Mouse (Mus musculus) neural tube, embryonic 15.5 days (tissue): ENCODE data around the gene Lingo2. TPM values are rescaled to one million over a fixed set of nuclear protein-coding genes. Genes with fewer than 3 reads are reported as not detected.
"Not testable (repeated sequence)": the region's sequence is repeated elsewhere in the genome, so short reads cannot be mapped to it uniquely, and the experiment has no call there.

Experiments used
- ATAC-seq: fragments of 200-750 bp; cut with Nextera tagmentation; 2 replicates; pipeline ENCODE4 v1.8.0; 2017; ENCODE audit warnings: mild to moderate bottlenecking, moderate TSS enrichment, moderate library complexity; ENCODE audit not compliant: low FRiP score
- H3K27ac ChIP-seq: fragments of 300-500 bp; sonication (generic); replicated peaks from 2 replicates; pipeline ENCODE4 v1.5.1; 2015; ENCODE audit warnings: mild to moderate bottlenecking, inconsistent platforms
- H3K27me3 ChIP-seq: fragments of 300-500 bp; sonication (generic); replicated peaks from 2 replicates; pipeline ENCODE4 v1.6.1; 2015; ENCODE audit warnings: inconsistent platforms
- H3K36me3 ChIP-seq: fragments of 300-500 bp; sonication (generic); 2 replicates; pipeline ENCODE4 v1.6.1; 2015; ENCODE audit warnings: inconsistent platforms
- H3K4me1 ChIP-seq: fragments of 300-500 bp; sonication (generic); 2 replicates; pipeline ENCODE4 v1.6.1; 2015; ENCODE audit warnings: inconsistent platforms
- H3K4me2 ChIP-seq: fragments of 300-500 bp; sonication (generic); 2 replicates; pipeline ENCODE4 v1.6.1; 2015; ENCODE audit warnings: inconsistent platforms, mild to moderate bottlenecking, moderate library complexity
- H3K4me3 ChIP-seq: fragments of 300-500 bp; sonication (generic); replicated peaks from 2 replicates; pipeline ENCODE4 v1.5.1; 2015; ENCODE audit warnings: mild to moderate bottlenecking, inconsistent platforms
- H3K9ac ChIP-seq: fragments of 300-500 bp; sonication (generic); replicated peaks from 2 replicates; pipeline ENCODE4 v1.6.1; 2015; ENCODE audit warnings: mild to moderate bottlenecking, inconsistent platforms
- H3K9me3 ChIP-seq: fragments of 300-500 bp; sonication (generic); replicated peaks from 2 replicates; pipeline ENCODE4 v1.6.1; 2016; ENCODE audit warnings: inconsistent platforms
- WGBS: fragments of 180-500 bp; shearing (Covaris S2); methylation state at CpG from one replicate; pipeline ENCODE4 v1.1.7; 2015; ENCODE audit warnings: mixed read lengths; 5-methylcytosine and 5-hydroxymethylcytosine counted together
- polyA plus RNA-seq: library from polyadenylated mRNA; unstranded; fragments of >200 nt; fragmentation: Nextera tagmentation; extraction: Ambion mirVana; gene quantifications from 2 replicates; pipeline ENCODE4 v1.2.1, GENCODE M21; 2015

The Lingo2 gene
- polyA plus RNA-seq, 1 experiment from 2014 or later, result 89.8 TPM

DNA sequence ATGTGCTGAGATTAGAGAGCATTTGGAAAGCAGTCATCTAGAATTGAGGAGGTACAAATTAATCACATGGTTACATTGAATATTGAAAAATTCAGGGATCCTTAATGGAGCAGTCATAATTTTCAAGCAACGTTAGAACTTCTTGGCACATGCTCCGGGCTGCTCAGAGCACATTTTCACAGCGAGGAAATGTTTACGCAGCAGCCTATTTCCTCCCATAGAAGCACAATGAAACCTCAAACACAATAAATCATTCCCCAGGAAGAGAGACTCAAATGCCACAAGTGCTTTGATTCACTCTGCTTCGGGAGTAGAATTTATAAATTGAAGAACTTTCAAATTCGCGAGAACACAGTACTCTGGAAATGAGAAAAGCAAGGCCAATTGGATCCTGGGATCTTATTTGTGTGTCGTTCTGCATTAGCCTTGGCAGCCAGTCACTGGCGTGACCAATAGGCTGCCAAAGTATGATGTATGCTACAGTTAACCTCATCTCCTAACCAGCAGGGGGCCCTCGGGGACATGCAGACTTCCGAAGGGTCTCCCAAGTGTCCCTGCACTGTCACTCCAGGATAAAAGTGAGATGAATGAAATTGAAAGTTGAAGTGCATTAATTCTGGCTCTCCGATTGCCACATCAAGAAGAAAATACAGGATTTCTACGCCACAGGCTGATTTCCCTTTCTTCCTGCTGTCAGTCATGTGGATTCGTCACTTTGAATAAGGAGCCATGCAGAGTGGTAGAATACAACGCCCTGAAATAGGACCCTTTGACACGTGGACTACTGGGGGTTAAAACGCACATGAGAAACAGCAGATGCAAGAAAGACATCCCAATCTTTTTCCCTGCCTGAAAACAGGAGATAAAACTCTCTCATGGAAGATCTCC lies 662.5 kb downstream of the Lingo2 start:
- 9% methylated on average over 17 of the region's 17 CpGs for WGBS

DNA sequence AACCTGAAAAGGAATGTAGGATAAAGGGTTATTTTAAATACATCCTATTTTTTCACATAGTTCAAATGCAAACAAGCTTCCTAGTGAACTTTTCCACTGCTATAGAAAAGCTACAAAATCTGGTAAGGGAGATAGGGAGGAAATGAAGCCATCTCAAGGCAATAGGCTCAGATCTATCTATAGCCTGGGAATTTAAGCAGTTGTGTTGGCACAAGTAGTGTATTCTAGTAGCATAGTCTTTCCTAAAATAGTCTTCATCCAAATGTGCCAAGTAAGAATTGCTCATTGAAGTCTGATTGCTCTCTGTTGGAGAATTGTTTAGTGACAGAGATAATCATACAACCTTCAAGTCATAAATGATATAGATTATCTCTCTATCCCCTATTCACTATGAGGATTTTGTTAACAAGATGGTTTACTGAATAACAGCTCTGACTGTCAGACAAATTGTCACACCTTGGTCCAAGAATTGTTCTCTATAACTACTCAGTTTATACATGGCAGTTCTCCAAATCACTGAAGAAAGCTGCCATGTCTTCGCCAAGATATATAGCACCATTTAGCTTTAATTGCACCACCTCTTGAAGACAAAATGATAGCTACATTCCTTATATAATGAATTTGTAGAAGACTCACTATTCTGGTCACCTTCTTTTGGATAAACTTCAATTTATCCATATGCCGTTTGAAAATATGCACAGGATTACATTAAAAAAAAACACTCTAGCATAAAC lies 688.9 kb downstream of the Lingo2 start:
- Histone ChIP-seq H3K36me3 (no peaks in the 10 kb centered on the region), H3K9ac (no peak overlapping the region), H3K4me3 (no peak overlapping the region), H3K4me1 (no peaks in the 10 kb centered on the region), H3K9me3 (no peaks in the 10 kb centered on the region), H3K27ac (no peak overlapping the region), H3K4me2 (no peak overlapping the region), H3K27me3 (no peaks in the 10 kb centered on the region)
- 90% methylated on average over 2 of the region's 2 CpGs for WGBS
- ATAC-seq, result no peak

More for the DNA sequence above, 662.5 kb downstream of the Lingo2 start:
- H3K36me3 ChIP-seq, result no peaks in the 10 kb centered on the region
- peaks cover 12% of the 10 kb centered on the region for H3K4me1 ChIP-seq
- H3K27me3 ChIP-seq, result no peaks in the 10 kb centered on the region
- H3K9ac ChIP-seq, result no peak overlapping the region
- H3K4me2 ChIP-seq, result peak overlapping the region; percentile 54
- peak overlapping the region; percentile 62 for H3K27ac ChIP-seq
- peak; percentile 84 for ATAC-seq
- H3K4me3 ChIP-seq, result peak overlapping the region; percentile 29
- H3K9me3 ChIP-seq, result no peaks in the 10 kb centered on the region

DNA sequence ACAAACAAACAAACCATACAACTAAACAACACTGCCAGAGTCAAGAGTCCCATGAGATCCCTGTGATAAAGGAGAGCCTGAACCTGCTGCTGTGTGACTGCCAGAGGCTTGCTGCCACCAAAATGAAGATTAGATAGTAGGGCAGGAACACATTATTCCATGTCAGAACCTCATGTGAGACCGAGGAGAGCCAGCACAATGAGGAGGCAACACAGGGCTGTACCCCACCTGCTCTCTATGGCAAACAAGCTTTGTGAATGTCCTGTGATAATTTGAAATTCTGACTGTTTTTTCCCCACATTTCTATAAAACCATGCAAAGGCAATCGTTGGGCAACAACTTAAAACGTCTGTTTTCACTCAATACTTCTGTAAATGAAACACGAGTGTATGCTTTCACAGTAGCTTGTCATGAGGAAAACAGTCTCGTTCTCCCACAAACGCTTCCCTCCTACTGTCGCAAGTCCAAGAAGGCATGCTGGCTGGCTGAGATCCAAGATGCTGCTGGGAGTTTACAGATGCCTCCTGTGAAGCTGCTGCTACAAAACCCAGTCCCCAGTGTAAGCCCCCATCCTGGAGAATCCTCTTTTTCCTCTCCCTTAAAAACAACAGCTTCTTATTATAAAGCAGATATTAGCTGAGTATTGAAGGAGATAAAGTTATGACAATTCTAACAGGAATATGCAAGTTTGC lies 765.2 kb downstream of the Lingo2 start:
- Histone ChIP-seq H3K4me2 (peak overlapping the region; percentile 4), H3K9me3 (no peaks in the 10 kb centered on the region), H3K36me3 (no peaks in the 10 kb centered on the region), H3K27me3 (no peaks in the 10 kb centered on the region), H3K4me1 (0 out of 2 replicates have a peak, but pooled peaks cover 3% of the 10 kb centered on the region), H3K27ac (no peak overlapping the region), H3K4me3 (no peak overlapping the region), H3K9ac (no peak overlapping the region)
- ATAC-seq, result no peak; the same call in 1 of the 2 replicates
- 30% methylated on average over 7 of the region's 7 CpGs for WGBS

- Histone ChIP-seq H3K9ac (no peak overlapping the region), H3K27ac (no peak overlapping the region), H3K4me2 (no peak overlapping the region), H3K4me1 (0 out of 2 replicates have a peak, but pooled peaks cover 3% of the 10 kb centered on the region), H3K9me3 (no peaks in the 10 kb centered on the region), H3K4me3 (no peak overlapping the region), H3K27me3 (no peaks in the 10 kb centered on the region), H3K36me3 (no peaks in the 10 kb centered on the region)
- 36% methylated on average over 4 of the region's 4 CpGs for WGBS
- no peak for ATAC-seq
Measured at GRCm38 (mm10) chr4:36183643-36184042, 767.9 kb downstream of the Lingo2 start.

DNA sequence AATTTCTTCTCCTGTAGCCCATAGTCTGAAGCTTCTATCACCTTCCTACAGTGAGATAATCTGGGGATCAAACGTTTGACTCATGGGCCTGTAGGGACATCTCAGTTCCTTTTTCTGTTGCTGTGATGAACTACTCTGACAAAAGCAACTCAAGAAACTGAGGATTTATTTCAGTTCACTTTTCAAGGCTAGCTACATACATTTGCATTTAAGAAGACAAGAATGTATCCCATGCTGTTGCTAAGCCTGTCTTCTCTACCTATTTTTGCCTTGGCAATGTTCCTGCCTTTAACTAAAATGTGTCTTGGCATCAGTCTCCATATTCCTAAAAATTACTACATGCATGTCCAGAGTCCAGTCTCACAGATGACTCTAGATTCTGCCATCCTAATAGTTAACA lies 781.4 kb downstream of the Lingo2 start:
- no peak for ATAC-seq
- Histone ChIP-seq H3K4me1 (no peaks in the 10 kb centered on the region), H3K36me3 (no peaks in the 10 kb centered on the region), H3K9ac (no peak overlapping the region), H3K4me2 (no peak overlapping the region), H3K4me3 (no peak overlapping the region), H3K27me3 (no peaks in the 10 kb centered on the region), H3K27ac (no peak overlapping the region), H3K9me3 (no peaks in the 10 kb centered on the region)
- WGBS, result 46% methylated on average over 1 of the region's 1 CpGs

GRCm38 (mm10) chr4:36131341-36131740 lies 820.2 kb downstream of the Lingo2 start:
- Histone ChIP-seq H3K27me3 (no peaks in the 10 kb centered on the region), H3K36me3 (no peaks in the 10 kb centered on the region), H3K9me3 (no peaks in the 10 kb centered on the region), H3K4me2 (no peak overlapping the region), H3K27ac (no peak overlapping the region), H3K4me1 (no peaks in the 10 kb centered on the region), H3K4me3 (no peak overlapping the region), H3K9ac (no peak overlapping the region)
- ATAC-seq, result no peak

DNA sequence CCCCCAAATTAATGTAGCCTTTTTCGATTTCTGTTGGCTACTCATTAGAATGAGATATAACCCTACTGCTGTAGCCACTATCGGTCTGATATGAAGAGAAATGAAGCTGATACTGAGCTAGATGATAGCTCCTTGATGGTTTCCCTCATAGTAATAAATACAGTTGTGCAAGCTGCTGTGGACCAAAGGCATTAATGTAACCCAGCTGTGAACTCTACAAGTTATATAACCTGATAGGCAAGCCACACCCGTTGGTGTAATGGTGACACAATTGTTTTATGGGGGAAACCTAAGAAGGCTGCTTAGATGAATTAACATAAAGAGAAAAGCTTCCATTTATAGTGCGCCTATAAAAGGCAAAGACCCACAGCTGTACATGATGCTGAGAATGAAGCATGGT lies 856.1 kb downstream of the Lingo2 start:
- no peaks in the 10 kb centered on the region for H3K36me3 ChIP-seq
- 66% methylated on average over 4 of the region's 4 CpGs for WGBS
- H3K27ac ChIP-seq, result no peak overlapping the region
- no peaks in the 10 kb centered on the region for H3K4me1 ChIP-seq
- no peaks in the 10 kb centered on the region for H3K9me3 ChIP-seq
- no peak for ATAC-seq
- H3K4me2 ChIP-seq, result no peak overlapping the region
- no peaks in the 10 kb centered on the region for H3K27me3 ChIP-seq
- no peak overlapping the region for H3K4me3 ChIP-seq
- H3K9ac ChIP-seq, result no peak overlapping the region

- no peak overlapping the region for H3K4me2 ChIP-seq
- no peaks in the 10 kb centered on the region for H3K9me3 ChIP-seq
- H3K27me3 ChIP-seq, result no peaks in the 10 kb centered on the region
- H3K9ac ChIP-seq, result no peak overlapping the region
- H3K4me3 ChIP-seq, result no peak overlapping the region
- WGBS, result 77% methylated on average over 3 of the region's 3 CpGs
- H3K4me1 ChIP-seq, result no peaks in the 10 kb centered on the region
- ATAC-seq, result no peak
- no peaks in the 10 kb centered on the region for H3K36me3 ChIP-seq
- H3K27ac ChIP-seq, result no peak overlapping the region
Measured at GRCm38 (mm10) chr4:36081095-36081852, 870.3 kb downstream of the Lingo2 start.

DNA sequence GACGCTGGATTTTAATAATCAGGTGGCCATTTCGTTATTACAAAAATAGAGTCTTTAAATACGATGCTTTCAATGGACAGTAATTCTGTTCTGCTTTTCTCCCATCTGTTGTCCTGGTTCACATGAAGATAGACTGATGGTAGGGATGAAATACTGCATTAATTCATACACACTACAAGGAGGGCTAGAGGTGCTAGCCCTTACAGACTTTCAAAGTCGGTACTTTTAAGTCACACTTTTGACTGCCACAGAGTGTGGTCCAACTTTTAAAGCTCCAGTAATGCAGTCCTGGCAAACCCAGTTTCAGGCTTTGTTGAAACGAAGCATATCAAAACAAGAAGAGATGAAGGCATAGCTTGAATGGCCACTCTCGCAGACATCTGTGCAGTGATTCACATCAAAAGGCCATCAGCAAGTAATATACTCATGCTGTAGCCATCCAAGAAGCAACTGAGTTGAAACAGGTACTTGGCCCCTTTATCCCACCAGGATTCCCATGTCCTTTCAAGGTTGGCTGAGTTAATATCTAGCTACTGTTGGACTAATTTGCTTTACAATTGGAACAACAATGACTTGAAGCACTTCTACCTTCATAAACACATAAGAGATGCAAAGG lies 872.5 kb downstream of the Lingo2 start:
- ATAC-seq, result no peak
- WGBS, result 89% methylated on average over 6 of the region's 6 CpGs
- Histone ChIP-seq H3K4me1 (no peaks in the 10 kb centered on the region), H3K9me3 (no peaks in the 10 kb centered on the region), H3K9ac (no peak overlapping the region), H3K36me3 (no peaks in the 10 kb centered on the region), H3K27me3 (no peaks in the 10 kb centered on the region), H3K4me2 (no peak overlapping the region), H3K4me3 (no peak overlapping the region), H3K27ac (no peak overlapping the region)

DNA sequence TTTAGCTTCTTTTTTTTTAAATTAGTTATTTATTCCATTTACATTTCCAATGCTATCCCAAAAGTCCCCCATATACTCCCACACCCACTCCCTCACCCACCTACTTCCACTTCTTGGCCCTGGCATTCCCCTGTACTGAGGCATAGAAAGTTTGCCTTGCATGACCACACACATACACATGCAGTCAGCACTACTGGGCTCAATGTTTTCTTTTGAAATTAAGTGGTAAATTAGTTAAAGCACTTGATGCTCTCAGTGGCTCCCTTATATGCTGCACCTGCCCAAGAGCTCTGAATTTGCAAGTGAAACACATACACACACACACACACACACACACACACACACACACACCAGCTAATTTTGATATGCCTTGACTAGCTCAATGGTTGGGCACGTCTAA lies 886.8 kb downstream of the Lingo2 start:
- not testable (repeated sequence) for H3K27me3 ChIP-seq, H3K4me3 ChIP-seq, H3K9me3 ChIP-seq, H3K9ac ChIP-seq, H3K4me1 ChIP-seq, H3K36me3 ChIP-seq, H3K4me2 ChIP-seq, H3K27ac ChIP-seq, ATAC-seq
- 71% methylated on average over 1 of the region's 1 CpGs for WGBS
